Mouse (Mus musculus) erythroid progenitor cell, adult 5-6 weeks (primary cell): Measurements from ENCODE around the gene Tigd3. TPM values are rescaled to one million over a fixed set of nuclear protein-coding genes. Genes with fewer than 3 reads are reported as not detected.

Experiments used
- total RNA-seq, 2 experiments: library from RNA; stranded (forward) in 1 of 2; stranded (reverse) in 1 of 2; fragments of 150-400 nt in 1 of 2; fragments of 186-747, 209-891 nt in 1 of 2; gene quantifications; 2 replicates each; pipeline versions ENCODE4 v1.2.3 to v1.2.4; 2015 to 2017; ENCODE audit warnings: low replicate concordance in 2 of 2

The Tigd3 gene
- total RNA-seq, 2 experiments from 2014 or later: 3.8 to 8.2 TPM

Other genes starting within 250 kb of the Tigd3 start
Only the 30 nearest of the 31 such genes appear.
- 97.7 and 126 TPM in 2 replicates for gene Sipa1, start 230.4 kb downstream of the Tigd3 start, total RNA-seq (2015; ENCODE audit: low replicate concordance)
- 127 and 129 TPM in 2 replicates for gene Sipa1, start 230.4 kb downstream of the Tigd3 start, total RNA-seq (2017; ENCODE audit: low replicate concordance)
- gene Map3k11, start 205.4 kb downstream of the Tigd3 start, total RNA-seq (2015; ENCODE audit: low replicate concordance): 12.2 and 13.7 TPM in 2 replicates
- gene Map3k11, start 205.4 kb downstream of the Tigd3 start, total RNA-seq (2017; ENCODE audit: low replicate concordance): 9.4 and 14.1 TPM in 2 replicates
- gene Pcnx3, start 205.2 kb downstream of the Tigd3 start, total RNA-seq (2015; ENCODE audit: low replicate concordance): 31.4 and 61.3 TPM in 2 replicates
- 44.7 and 54.5 TPM in 2 replicates for gene Pcnx3, start 205.2 kb downstream of the Tigd3 start, total RNA-seq (2017; ENCODE audit: low replicate concordance)
- gene Kcnk7, start 189.8 kb downstream of the Tigd3 start, total RNA-seq (2015; ENCODE audit: low replicate concordance): not detected in 2 replicates
- gene Kcnk7, start 189.8 kb downstream of the Tigd3 start, total RNA-seq (2017; ENCODE audit: low replicate concordance): not detected in 2 replicates
- 176 and 250 TPM in 2 replicates for gene Ehbp1l1, start 167.8 kb downstream of the Tigd3 start, total RNA-seq (2015; ENCODE audit: low replicate concordance)
- gene Ehbp1l1, start 167.8 kb downstream of the Tigd3 start, total RNA-seq (2017; ENCODE audit: low replicate concordance): 668 and 983 TPM in 2 replicates
- gene Fam89b, start 164.5 kb downstream of the Tigd3 start, total RNA-seq (2015; ENCODE audit: low replicate concordance): 67.9 and 77.8 TPM in 2 replicates
- gene Fam89b, start 164.5 kb downstream of the Tigd3 start, total RNA-seq (2017; ENCODE audit: low replicate concordance): 18.7 and 41.5 TPM in 2 replicates
- gene Ltbp3, start 153.2 kb downstream of the Tigd3 start, total RNA-seq (2015; ENCODE audit: low replicate concordance): 2.5 and 10.1 TPM in 2 replicates
- gene Ltbp3, start 153.2 kb downstream of the Tigd3 start, total RNA-seq (2017; ENCODE audit: low replicate concordance): 1.6 TPM in 1 of 2 replicates, not detected in the other
- gene Scyl1, start 122.7 kb downstream of the Tigd3 start, total RNA-seq (2015; ENCODE audit: low replicate concordance): 18.4 and 24.1 TPM in 2 replicates
- 17.2 and 17.3 TPM in 2 replicates for gene Scyl1, start 122.7 kb downstream of the Tigd3 start, total RNA-seq (2017; ENCODE audit: low replicate concordance)
- 3.6 and 9.2 TPM in 2 replicates for gene Frmd8, start 18.9 kb downstream of the Tigd3 start, total RNA-seq (2015; ENCODE audit: low replicate concordance)
- 4.2 and 6.0 TPM in 2 replicates for gene Frmd8, start 18.9 kb downstream of the Tigd3 start, total RNA-seq (2017; ENCODE audit: low replicate concordance)
- gene Slc25a45, start 16.3 kb downstream of the Tigd3 start, total RNA-seq (2015; ENCODE audit: low replicate concordance): 2.9 and 8.8 TPM in 2 replicates
- 7.2 and 7.8 TPM in 2 replicates for gene Slc25a45, start 16.3 kb downstream of the Tigd3 start, total RNA-seq (2017; ENCODE audit: low replicate concordance)
- 25.9 and 71.7 TPM in 2 replicates for gene Dpf2, start 18.9 kb upstream of the Tigd3 start, total RNA-seq (2015; ENCODE audit: low replicate concordance)
- 43.9 and 168 TPM in 2 replicates for gene Dpf2, start 18.9 kb upstream of the Tigd3 start, total RNA-seq (2017; ENCODE audit: low replicate concordance)
- 0.72 TPM in 1 of 2 replicates, not detected in the other for gene Cdc42ep2, start 30.7 kb upstream of the Tigd3 start, total RNA-seq (2015; ENCODE audit: low replicate concordance)
- gene Cdc42ep2, start 30.7 kb upstream of the Tigd3 start, total RNA-seq (2017; ENCODE audit: low replicate concordance): not detected in 2 replicates
- gene Pola2, start 70.1 kb upstream of the Tigd3 start, total RNA-seq (2015; ENCODE audit: low replicate concordance): 64.9 and 72.5 TPM in 2 replicates
- 55.1 and 71.9 TPM in 2 replicates for gene Pola2, start 70.1 kb upstream of the Tigd3 start, total RNA-seq (2017; ENCODE audit: low replicate concordance)
- not detected in 2 replicates for gene Slc22a20, start 92.0 kb upstream of the Tigd3 start, total RNA-seq (2015; ENCODE audit: low replicate concordance)
- gene Slc22a20, start 92.0 kb upstream of the Tigd3 start, total RNA-seq (2017; ENCODE audit: low replicate concordance): not detected in 2 replicates
- 38.1 and 49.7 TPM in 2 replicates for gene Capn1, start 121.7 kb upstream of the Tigd3 start, total RNA-seq (2015; ENCODE audit: low replicate concordance)
- gene Capn1, start 121.7 kb upstream of the Tigd3 start, total RNA-seq (2017; ENCODE audit: low replicate concordance): 63.8 and 64.3 TPM in 2 replicates
- gene Syvn1, start 152.4 kb upstream of the Tigd3 start, total RNA-seq (2015; ENCODE audit: low replicate concordance): 29.3 and 45.8 TPM in 2 replicates
- gene Syvn1, start 152.4 kb upstream of the Tigd3 start, total RNA-seq (2017; ENCODE audit: low replicate concordance): 16.8 and 20.8 TPM in 2 replicates
- 27.2 and 31.4 TPM in 2 replicates for gene Mrpl49, start 163.6 kb upstream of the Tigd3 start, total RNA-seq (2015; ENCODE audit: low replicate concordance)
- 13.0 and 40.8 TPM in 2 replicates for gene Mrpl49, start 163.6 kb upstream of the Tigd3 start, total RNA-seq (2017; ENCODE audit: low replicate concordance)
- gene Fau, start 163.7 kb upstream of the Tigd3 start, total RNA-seq (2015; ENCODE audit: low replicate concordance): 666 and 864 TPM in 2 replicates
- gene Fau, start 163.7 kb upstream of the Tigd3 start, total RNA-seq (2017; ENCODE audit: low replicate concordance): 450 and 703 TPM in 2 replicates
- gene Znhit2, start 167.0 kb upstream of the Tigd3 start, total RNA-seq (2015; ENCODE audit: low replicate concordance): 5.9 and 7.2 TPM in 2 replicates
- 3.0 and 5.7 TPM in 2 replicates for gene Znhit2, start 167.0 kb upstream of the Tigd3 start, total RNA-seq (2017; ENCODE audit: low replicate concordance)
- 14.1 TPM in 1 of 2 replicates, not detected in the other for gene Tm7sf2, start 174.2 kb upstream of the Tigd3 start, total RNA-seq (2015; ENCODE audit: low replicate concordance)
- gene Tm7sf2, start 174.2 kb upstream of the Tigd3 start, total RNA-seq (2017; ENCODE audit: low replicate concordance): 1.9 TPM in 1 of 2 replicates, not detected in the other
- 17.3 and 30.2 TPM in 2 replicates for gene Vps51, start 183.1 kb upstream of the Tigd3 start, total RNA-seq (2015; ENCODE audit: low replicate concordance)
- gene Vps51, start 183.1 kb upstream of the Tigd3 start, total RNA-seq (2017; ENCODE audit: low replicate concordance): 10.5 and 10.9 TPM in 2 replicates
- gene Tmem262, start 185.9 kb upstream of the Tigd3 start, total RNA-seq (2015; ENCODE audit: low replicate concordance): not detected in 2 replicates
- not detected in 2 replicates for gene Tmem262, start 185.9 kb upstream of the Tigd3 start, total RNA-seq (2017; ENCODE audit: low replicate concordance)
- gene Gm28374, start 188.1 kb upstream of the Tigd3 start, total RNA-seq (2015; ENCODE audit: low replicate concordance): not detected in 2 replicates
- not detected in 2 replicates for gene Gm28374, start 188.1 kb upstream of the Tigd3 start, total RNA-seq (2017; ENCODE audit: low replicate concordance)
- gene Zfpl1, start 190.8 kb upstream of the Tigd3 start, total RNA-seq (2015; ENCODE audit: low replicate concordance): 6.3 and 6.5 TPM in 2 replicates
- gene Zfpl1, start 190.8 kb upstream of the Tigd3 start, total RNA-seq (2017; ENCODE audit: low replicate concordance): 20.0 and 23.5 TPM in 2 replicates
- 70.3 and 72.1 TPM in 2 replicates for gene Cdca5, start 190.8 kb upstream of the Tigd3 start, total RNA-seq (2015; ENCODE audit: low replicate concordance)
- gene Cdca5, start 190.8 kb upstream of the Tigd3 start, total RNA-seq (2017; ENCODE audit: low replicate concordance): 56.7 and 64.8 TPM in 2 replicates
- 21.4 TPM in 1 of 2 replicates, not detected in the other for gene AC131692.1, start 200.3 kb upstream of the Tigd3 start, total RNA-seq (2015; ENCODE audit: low replicate concordance)
- gene AC131692.1, start 200.3 kb upstream of the Tigd3 start, total RNA-seq (2017; ENCODE audit: low replicate concordance): 12.1 and 29.4 TPM in 2 replicates
- gene Naaladl1, start 211.6 kb upstream of the Tigd3 start, total RNA-seq (2015; ENCODE audit: low replicate concordance): 14.7 and 15.9 TPM in 2 replicates
- 6.4 and 9.8 TPM in 2 replicates for gene Naaladl1, start 211.6 kb upstream of the Tigd3 start, total RNA-seq (2017; ENCODE audit: low replicate concordance)
- gene Sac3d1, start 224.5 kb upstream of the Tigd3 start, total RNA-seq (2015; ENCODE audit: low replicate concordance): 2.5 and 5.9 TPM in 2 replicates
- 4.4 and 4.6 TPM in 2 replicates for gene Sac3d1, start 224.5 kb upstream of the Tigd3 start, total RNA-seq (2017; ENCODE audit: low replicate concordance)
- gene Snx15, start 234.2 kb upstream of the Tigd3 start, total RNA-seq (2015; ENCODE audit: low replicate concordance): 52.8 and 61.6 TPM in 2 replicates
- 23.8 and 39.4 TPM in 2 replicates for gene Snx15, start 234.2 kb upstream of the Tigd3 start, total RNA-seq (2017; ENCODE audit: low replicate concordance)
- 2.5 and 7.1 TPM in 2 replicates for gene Batf2, start 246.8 kb upstream of the Tigd3 start, total RNA-seq (2015; ENCODE audit: low replicate concordance)
- gene Batf2, start 246.8 kb upstream of the Tigd3 start, total RNA-seq (2017; ENCODE audit: low replicate concordance): 1.7 TPM in 1 of 2 replicates, not detected in the other